Mouse (Mus musculus) thymus, postnatal 4 days (tissue): ENCODE data around the gene Tspan33.
"Not testable (repeated sequence)": the region's sequence is repeated elsewhere in the genome, so short reads cannot be mapped to it uniquely, and the experiment has no call there.

Experiments used
- DNase-seq: peaks from one replicate; pipeline ENCODE4 v3.0.0; 2021

Gene Tspan33

DNA sequence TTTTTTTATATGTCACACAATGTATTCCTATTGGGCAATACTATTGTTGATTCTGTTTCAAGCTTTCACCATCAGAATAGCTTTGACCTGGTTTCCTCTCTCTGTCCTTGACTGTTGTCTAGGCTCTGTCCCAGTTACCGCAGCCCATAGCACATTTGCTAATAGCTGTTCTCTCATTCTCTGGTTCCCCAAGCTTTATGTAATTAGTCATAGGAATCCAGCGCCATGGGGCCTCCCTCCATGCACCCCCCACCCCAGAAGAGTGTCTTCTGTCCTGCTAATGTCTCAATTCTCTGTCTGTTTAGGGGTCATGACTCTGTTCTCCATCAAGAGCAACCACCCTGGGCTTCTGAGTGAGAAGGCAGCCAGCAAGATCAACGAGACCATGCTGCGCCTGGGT is 62.5 kb downstream of the Tspan33 start:
- no peak for DNase-seq

DNA sequence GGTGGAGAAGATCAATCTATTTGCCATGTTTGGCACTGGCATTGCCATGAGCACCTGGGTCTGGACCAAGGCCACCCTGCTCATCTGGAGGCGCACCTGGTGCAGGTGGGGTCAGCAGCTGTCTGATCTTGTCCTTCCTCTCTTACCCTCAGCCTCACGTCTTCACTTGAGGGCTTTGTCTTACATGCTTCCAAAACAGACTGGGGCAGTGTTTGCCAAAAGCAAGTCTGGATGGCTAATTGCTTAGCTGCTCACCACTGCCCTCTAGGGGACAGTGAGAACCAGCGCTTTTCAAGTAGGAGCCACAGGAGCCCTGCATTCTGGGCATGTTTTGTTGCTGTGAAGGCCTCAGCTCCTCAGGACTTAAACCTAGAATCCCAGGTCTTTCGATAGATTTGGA is 64.4 kb downstream of the Tspan33 start:
- DNase-seq, result peak; percentile 82

GRCm38 (mm10) chr6:29759012-29759679 is 65.1 kb downstream of the Tspan33 start:
- DNase-seq, result no peak

- not testable (repeated sequence) for DNase-seq
Observed at GRCm38 (mm10) chr6:29760397-29760796, 66.4 kb downstream of the Tspan33 start.

- DNase-seq, result no peak
Observed at GRCm38 (mm10) chr6:29761282-29761681, 67.3 kb downstream of the Tspan33 start.

DNA sequence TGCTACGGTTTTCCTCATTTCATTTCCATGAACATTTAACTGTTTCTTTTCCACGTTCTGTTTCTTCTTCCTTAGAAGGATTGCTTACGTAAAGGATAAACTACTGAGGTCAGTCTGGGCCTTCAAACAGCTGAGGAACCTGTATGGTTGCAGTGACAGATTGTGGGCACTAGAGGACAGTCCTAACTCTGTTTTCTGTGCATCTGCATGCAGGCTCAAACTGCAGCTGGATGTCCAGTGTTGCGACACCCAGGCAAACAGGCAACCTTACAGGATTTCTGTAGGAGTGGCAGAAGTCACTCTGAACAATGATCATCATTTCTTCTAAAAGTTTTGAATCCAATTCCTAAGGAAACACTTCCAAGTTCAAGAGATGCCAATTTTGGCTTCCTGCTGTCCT is 68.5 kb downstream of the Tspan33 start:
- DNase-seq, result peak; percentile 16

DNA sequence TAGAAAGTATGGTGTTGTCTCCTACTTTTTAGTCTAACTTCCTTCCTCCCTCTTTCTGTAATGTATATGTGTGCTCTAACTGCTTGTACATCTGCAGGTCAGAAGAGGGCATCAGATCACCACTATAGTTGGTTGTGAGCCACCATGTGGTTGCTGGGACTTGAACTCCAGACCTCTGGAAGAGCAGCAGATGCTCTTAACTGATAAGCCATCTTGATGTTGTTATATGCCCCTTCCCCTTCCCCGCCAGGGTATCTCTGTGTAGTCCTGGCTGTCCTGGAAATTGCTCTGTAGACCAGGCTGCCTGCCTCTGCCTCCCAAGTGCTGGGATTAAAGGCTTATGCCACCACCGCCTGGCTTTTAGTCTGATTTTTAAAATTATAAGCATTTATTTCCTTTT is 72.9 kb downstream of the Tspan33 start:
- DNase-seq, result no peak
